Mouse (Mus musculus) adrenal gland, postnatal 10 days (tissue): ENCODE data around the gene Nipal4. TPM values are rescaled to one million over a fixed set of nuclear protein-coding genes. Genes with fewer than 3 reads are reported as not detected.
"Not testable (repeated sequence)": the region's sequence is repeated elsewhere in the genome, so short reads cannot be mapped to it uniquely, and the experiment has no call there.

Source experiments
- DNase-seq: peaks from one replicate; pipeline ENCODE4 v3.0.0; 2021; ENCODE audit warnings: mixed read lengths
- long read RNA-seq, 2 experiments: library from polyadenylated mRNA; stranded (forward); transcript quantifications; one replicate each; pipeline ENCODE4 v2.0.0; 2021
- total RNA-seq, 2 experiments: library from RNA; stranded (reverse); gene quantifications; 2 replicates each; pipeline ENCODE4 v1.2.3; 2021

Nipal4 gene
- under 1 TPM in 1 of 2 experiments, not detected in 1; 0.12 TPM for total RNA-seq
- long read RNA-seq, experiment 1: 0 reads
- long read RNA-seq, experiment 2: 0 reads

DNA sequence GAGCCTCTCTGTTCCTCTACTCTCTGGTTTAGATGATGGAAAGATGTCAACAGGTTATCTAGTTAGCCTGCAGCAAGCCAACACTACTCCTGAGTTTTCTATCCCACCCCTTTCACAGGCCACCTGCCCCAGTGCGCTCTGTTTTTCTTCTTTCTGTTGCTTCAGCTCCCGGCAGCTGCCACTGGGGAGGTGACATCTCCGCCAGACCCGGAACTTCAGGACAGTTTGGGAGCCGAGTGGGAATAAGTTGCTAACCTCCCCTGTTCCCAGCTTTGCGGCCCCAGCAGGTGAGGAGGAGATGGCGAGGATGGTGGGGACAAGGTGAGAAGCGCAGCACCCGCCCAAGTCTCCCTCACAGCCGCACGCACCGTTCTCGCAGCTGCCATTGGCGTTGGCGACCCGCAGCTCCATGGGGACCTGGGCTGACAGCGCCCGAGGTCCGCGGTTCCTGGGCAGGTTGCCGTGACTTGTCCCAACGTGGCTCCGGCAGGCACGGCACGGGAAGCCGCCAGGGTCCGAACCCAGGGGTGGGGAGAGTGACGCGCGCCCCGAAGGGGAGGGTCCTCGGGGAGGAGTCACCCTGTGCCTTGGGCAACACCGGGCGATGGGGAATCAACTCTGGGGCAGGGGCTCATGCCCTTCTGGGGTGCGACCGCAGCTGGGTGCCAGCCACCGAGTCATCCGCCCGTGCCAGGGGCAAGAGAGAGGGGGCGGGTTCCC is at the start of gene Nipal4:
TSS of gene Nipal4 (minus strand) at position 643 of the 720 bp plus-strand sequence.
- peak; percentile 42 for DNase-seq

- peak; percentile 65 for DNase-seq
Measured at GRCm38 (mm10) chr11:46215354-46215753, 49.0 kb upstream of the Nipal4 start.

DNA sequence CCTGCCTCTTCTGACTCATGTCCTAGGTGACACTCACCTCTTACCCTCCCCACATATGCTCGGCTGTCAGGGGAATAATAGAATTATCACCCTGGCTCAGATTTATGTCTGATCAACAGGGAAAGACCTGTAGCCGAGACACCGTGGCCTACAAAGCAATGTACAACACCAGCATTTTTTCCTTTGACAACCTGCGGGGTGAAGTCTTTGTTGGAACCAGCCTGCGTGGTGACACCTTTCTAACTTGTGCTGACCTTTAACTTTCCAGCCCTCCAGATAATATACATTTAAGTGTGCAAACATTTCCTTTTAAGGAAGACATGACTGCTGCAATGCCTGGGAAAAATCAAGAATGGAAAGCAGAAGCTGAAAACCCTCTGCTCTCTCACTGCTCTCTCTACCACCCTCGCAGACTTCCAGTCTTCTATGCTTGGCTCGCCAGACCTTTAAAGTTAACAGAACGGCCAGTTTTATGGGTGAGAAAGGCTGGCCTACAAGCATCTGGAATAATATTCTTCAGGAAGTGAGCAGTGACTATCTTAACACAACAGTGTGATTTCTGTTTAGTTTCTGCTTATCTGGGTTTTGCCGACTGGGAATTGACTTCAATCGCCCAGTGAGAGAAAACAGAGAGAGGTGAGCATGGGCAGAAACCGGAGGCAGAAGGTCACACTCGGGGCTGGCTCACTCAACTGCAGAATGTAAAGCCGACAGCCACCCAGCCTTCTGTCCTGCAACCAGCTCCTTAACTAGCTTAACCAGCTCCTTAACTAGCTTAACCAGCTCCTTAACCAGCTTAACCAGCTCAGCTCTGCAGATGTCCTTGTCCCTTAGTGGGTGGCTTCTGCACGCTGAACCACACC is 48.3 kb upstream of the Nipal4 start:
- no peak for DNase-seq

DNA sequence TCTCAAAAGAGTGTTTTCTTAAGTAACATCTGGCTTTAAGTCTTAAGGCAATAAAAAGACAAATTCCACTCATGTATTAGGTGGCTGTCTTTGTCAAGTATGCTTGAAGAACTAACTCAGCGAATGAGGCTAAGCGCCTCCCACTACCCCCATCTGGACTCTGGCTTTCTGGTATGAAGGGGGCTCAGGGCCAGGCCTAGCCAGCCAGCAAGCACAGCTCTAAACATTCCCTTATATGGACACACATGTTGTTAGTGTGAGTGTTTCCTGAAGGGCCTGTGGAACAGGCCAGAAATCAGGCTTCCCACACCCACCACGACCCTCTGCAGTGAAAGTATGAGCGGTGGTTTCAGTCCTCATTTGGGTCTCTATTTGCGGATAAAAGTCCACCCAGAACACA is 47.5 kb upstream of the Nipal4 start:
- no peak for DNase-seq

- DNase-seq: no peak
Measured at GRCm38 (mm10) chr11:46211858-46212257, 45.5 kb upstream of the Nipal4 start.

DNA sequence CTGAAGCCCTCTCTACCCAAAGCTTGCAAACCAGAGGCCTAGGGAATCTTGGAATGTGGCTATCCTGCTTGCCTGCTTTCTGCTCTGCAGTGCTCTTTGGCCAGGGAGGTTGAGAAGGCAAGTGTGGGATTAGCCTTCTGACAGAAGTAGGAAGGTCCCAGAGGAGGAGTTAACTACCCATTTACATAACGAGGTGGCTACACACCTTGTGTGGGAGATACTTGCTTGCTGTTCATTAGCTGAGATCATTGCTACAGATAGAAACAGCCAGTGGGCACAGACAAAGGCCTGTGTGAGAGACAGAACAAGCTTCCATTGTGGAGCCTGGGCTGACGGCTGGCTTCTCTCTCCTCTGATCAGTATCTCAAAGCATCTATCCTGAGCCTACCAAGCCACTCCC is 43.6 kb upstream of the Nipal4 start:
- DNase-seq: no peak

DNA sequence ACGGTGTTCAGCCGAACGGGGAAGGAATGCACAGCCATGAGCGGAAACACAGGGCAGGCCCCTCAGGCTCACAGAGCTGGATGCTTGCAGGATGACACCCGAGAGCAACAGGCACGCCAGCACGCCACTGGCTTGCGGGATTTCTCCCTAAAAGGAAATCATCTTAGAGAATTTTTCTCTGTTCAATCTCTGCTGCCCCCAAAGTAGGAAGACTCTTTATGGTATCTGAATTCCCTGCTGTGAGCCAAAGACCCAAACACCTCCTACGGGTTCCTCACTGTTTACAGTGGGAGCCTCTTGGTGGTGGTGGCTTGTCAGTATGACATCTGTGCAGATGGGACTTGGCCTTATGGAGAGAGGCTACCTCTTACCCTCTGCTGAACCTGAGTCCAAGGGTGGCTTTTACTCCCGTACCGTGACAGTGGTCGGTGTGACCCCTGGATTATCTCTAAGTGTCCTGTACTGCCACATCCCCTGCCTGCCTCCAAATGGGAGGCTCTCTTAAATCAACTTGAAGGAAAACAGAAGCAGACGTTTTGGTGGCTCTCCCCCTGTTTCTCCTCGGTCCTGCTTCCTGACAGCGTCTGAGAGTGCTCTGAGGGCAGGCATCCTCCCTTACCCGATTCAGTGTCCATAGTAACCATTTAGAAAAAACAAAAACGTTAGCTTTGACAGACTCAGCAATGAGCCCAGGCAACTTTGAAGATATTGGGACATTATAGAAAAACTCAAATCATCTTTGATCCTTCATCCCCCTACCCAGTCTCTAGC is 39.5 kb upstream of the Nipal4 start:
- DNase-seq: no peak

DNA sequence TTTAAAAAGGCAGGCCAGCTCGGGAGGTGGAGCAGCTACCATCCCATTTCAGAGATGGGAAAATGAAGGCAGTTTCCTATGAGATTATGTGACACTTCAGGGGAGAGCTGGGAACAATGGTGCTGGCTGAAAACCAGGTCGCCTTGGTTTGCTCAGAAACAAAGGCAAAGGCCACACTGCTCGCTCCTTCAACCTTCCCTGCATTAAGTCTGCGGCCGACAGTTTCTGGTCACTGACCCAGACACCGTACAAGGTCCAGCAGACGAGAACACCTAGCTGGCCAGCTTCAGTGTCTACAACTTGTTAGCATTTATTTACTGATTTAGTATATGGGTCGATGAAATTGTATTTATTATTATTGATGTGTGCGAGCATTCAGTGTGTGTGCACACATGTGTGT is 38.5 kb upstream of the Nipal4 start:
- no peak for DNase-seq

DNA sequence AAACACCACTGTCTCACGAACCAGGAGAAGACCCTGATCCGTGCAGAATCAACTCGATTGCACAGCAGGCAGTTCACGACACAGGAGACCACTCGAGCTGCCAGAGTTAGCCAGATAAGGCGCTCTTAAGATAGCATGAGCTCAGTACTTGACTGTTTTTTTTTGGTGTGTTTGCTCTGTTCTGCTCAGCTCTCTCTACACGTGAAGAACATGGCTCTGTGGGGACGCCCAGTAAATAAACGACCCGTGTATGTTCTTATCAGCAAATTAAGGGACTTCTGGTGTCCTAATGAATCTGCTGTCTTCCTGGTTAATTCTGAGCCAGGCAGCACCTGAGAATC is 36.2 kb upstream of the Nipal4 start:
- no peak for DNase-seq

GRCm38 (mm10) chr11:46201636-46202546 is 35.6 kb upstream of the Nipal4 start:
- DNase-seq: no peak

- no peak for DNase-seq
Measured at GRCm38 (mm10) chr11:46200664-46201063, 34.4 kb upstream of the Nipal4 start.

DNA sequence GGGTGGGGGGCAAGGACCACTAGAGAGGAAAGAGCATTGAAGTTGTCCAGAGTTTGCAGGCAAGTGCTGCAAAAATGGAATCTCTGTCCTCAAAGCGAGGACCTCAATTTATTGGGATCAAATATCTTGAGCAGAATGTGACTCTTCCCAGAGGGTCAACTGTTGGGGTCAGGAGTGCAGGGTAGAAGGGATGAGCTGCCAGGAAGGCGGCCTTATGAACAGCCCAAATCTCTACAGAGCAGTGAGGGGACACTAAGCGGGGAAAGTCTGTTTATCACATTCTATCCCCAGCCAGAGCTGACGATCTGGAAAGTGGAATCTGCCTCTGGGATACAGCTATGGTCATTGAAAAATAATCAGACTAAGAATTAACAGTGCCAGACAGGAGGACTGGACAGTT is 27.9 kb upstream of the Nipal4 start:
- DNase-seq: no peak

GRCm38 (mm10) chr11:46188283-46188682 is 22.0 kb upstream of the Nipal4 start:
- no peak for DNase-seq

DNA sequence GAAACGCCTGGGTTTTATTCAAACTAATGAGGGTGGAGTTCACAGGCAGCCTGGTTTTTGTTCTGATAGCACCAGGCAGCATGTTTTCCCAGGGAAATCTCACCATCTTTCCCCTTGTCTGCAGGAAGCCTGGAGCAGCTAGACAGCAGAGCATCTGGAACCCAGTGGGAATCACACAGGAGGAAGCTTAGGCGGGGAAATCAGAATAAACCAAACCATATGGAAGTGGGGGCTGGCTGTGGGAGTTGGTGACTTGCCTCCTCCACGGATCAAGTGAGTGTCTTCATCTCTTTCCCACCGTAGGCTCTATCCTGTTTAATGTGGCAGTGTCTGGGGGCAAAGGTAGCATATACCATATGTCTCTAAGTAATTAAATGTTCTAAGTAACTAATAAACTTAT is 19.2 kb upstream of the Nipal4 start:
- no peak for DNase-seq

- DNase-seq: no peak
Measured at GRCm38 (mm10) chr11:46184946-46185345, 18.6 kb upstream of the Nipal4 start.

DNA sequence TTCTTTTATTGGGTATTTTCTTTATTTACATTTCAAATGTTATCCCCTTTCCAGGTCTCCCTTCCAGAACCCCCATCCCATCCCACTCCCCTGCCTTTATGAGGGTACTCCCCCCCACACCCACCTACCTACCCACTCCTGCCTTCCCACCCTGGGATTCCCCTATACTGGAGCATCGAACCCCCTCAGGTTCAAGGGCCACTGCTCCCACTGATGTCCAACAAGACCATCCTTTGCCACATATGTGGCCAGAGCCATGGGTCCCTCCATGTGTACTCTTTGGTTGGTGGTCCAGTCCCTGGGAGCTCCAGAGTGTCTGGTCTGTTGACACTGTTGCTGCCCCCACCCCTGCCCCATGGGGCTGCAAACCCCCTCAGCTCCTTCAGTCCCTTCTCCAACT is 15.7 kb upstream of the Nipal4 start:
- DNase-seq: not testable (repeated sequence)

DNA sequence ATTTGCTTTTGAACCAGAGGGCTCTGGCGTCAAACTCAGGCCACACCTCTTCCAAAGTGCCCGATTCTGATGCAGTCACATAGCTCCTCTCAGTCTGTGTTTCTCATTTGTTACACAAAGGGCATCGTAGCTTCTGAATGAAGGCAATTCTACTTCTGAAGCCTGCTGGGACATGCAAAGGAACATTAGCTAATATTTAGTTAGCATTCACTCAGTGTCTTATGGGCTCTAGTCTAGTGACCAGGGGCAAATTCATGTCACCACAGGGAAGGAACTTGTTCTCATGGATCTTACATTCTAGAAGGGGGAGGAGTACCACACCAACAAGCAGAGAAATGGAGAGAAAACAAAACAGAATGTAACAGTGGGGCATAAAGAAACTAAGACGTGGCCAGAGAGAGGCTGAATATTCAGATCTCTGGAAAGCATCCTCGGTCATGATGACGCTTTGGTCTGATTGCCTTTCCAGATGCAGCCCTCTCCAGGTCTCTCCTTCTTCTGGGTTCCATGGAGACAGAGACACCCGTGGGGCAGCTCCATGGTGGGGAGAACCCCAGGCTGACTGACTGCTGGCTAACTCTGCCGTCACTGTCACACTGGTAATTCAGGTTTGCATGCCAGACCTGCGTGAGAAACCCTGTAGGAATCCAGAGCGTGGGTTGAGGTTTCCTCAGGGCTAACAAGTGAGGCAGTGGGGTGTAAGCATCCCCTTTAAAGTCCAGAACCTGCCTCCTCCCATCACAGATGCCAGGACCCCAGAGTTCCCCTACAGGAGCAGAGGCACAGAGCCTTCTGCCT is 11.1 kb upstream of the Nipal4 start:
- DNase-seq: no peak

GRCm38 (mm10) chr11:46176155-46176554 is 9.8 kb upstream of the Nipal4 start:
- no peak for DNase-seq

- DNase-seq: no peak
Measured at GRCm38 (mm10) chr11:46172128-46172527, 5.8 kb upstream of the Nipal4 start.

- DNase-seq: no peak
Measured at GRCm38 (mm10) chr11:46169908-46170307, 3.6 kb upstream of the Nipal4 start.

- no peak for DNase-seq
Measured at GRCm38 (mm10) chr11:46168506-46168905, 2.2 kb upstream of the Nipal4 start.
